Comparison of ENCODE assay signal across 14 mouse cellular contexts in the genomic region with DNA sequence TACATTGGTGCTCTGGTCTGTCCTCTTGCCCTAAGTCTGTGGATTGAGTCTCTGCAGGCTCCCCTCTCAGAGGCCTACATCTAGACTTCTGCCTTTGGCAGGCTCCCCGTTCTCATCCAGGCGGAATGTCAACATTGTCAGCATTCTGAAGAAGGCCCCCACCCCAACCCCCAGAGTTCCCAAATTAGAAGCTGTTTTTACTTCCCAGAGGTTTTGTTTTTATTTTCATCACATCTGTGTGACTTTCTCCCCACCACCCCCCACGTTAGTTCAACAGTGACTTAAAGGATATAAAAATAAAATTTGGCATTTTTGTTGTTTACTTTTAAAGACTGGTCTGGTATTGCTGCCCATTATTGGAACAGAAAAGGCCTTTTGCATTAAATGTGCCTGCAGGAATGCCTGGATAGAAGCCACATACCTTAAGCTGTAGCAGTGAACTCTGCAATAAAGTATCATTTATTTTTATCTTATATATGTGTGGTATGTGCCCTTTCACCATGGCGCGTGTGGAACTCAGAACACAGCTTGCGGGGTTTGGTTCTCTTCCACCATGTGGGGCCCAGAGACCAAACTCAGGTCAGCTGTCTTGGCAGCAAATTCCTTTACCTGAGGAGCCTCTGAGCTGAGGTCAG. TPM values are rescaled to one million over a fixed set of nuclear protein-coding genes. Genes with fewer than 3 reads are reported as not detected.
A peak's percentile ranks its signal among the peaks of the same experiment; 100 is the strongest.
DNase-seq lines count a peak whose midpoint lies in the region; ATAC-seq and TF ChIP-seq lines count a peak whose summit lies in the region.
"Had no signal": no experiment of that assay in that cellular context is flagged by ENCODE, and none has a peak within 500 bp of the region (broad histone marks: within the 10 kb centered on the region; RNA-seq: fewer than 3 reads in every experiment).

No protein-coding gene starts in this region.

- peaks cover 32% of the 10 kb centered on the region for H3K36me3 ChIP-seq in heart, embryonic 12.5 days
- H3K36me3 ChIP-seq in midbrain, embryonic 11.5 days (ENCODE audit: control insufficient read depth, insufficient read depth, low read length): peaks cover 9% of the 10 kb centered on the region
- H3K36me3 ChIP-seq in midbrain, postnatal 0 days (ENCODE audit: insufficient read depth, low read length): peaks cover 30% of the 10 kb centered on the region
- H3K36me3 ChIP-seq in stomach, embryonic 16.5 days (ENCODE audit: control insufficient read depth, insufficient read depth, low read length): peaks cover 7% of the 10 kb centered on the region; the same call in 1 of the 2 replicates

- no peak for DNase-seq in heart, postnatal 25 days (ENCODE audit: low spot score)
- peak; percentile 86 for DNase-seq in midbrain, embryonic 11.5 days (ENCODE audit: low spot score, missing footprints)
- no peak for DNase-seq in midbrain, postnatal 0 days (ENCODE audit: low spot score)
- DNase-seq in kidney, postnatal 4 days: peak; percentile 37 to 47
- DNase-seq in frontal cortex, postnatal 10 days (ENCODE audit: low spot score in 2 of 2): no peak
- DNase-seq in layer of hippocampus, postnatal 25 days (ENCODE audit: extremely low spot score in 1 of 2, low spot score in 1 of 2): no peak
- DNase-seq: adrenal gland, adult 2 months; B cell, adult 2 months had no signal

- 34% methylated on average over 6 of the region's 6 CpGs for WGBS in heart, embryonic 12.5 days
- WGBS in midbrain, embryonic 11.5 days: 87% methylated on average over 6 of the region's 6 CpGs
- 89% methylated on average over 6 of the region's 6 CpGs for WGBS in midbrain, postnatal 0 days
- WGBS in stomach, embryonic 16.5 days: 48% methylated on average over 6 of the region's 6 CpGs

- no peak overlapping the region for H3K4me3 ChIP-seq in heart, embryonic 12.5 days
- no peak overlapping the region for H3K4me3 ChIP-seq in midbrain, embryonic 11.5 days (ENCODE audit: low read depth, low read length)
- no peak overlapping the region for H3K4me3 ChIP-seq in midbrain, postnatal 0 days (ENCODE audit: low read depth, low read length)
- H3K4me3 ChIP-seq in stomach, embryonic 16.5 days (replicated peaks; ENCODE audit: low read length): no peak overlapping the region
- H3K4me3 ChIP-seq: hindbrain, embryonic 10.5 days had no signal

- no peak for TF ChIP-seq CTCF in midbrain, postnatal 0 days (IDR thresholded peaks at IDR 0.05)

- peak overlapping the region; percentile 78 for H3K27ac ChIP-seq in heart, embryonic 12.5 days (ENCODE audit: poor library complexity, severe bottlenecking)
- H3K27ac ChIP-seq in midbrain, embryonic 11.5 days (ENCODE audit: low read depth, low read length): no peak overlapping the region
- H3K27ac ChIP-seq in midbrain, postnatal 0 days (ENCODE audit: low read depth, low read length): no peak overlapping the region
- H3K27ac ChIP-seq in stomach, embryonic 16.5 days (ENCODE audit: low read length): peak overlapping the region; percentile 91
- H3K27ac ChIP-seq: hindbrain, embryonic 10.5 days had no signal

- H3K27me3 ChIP-seq in heart, embryonic 12.5 days (replicated peaks): no peaks in the 10 kb centered on the region
- H3K27me3 ChIP-seq in midbrain, embryonic 11.5 days (ENCODE audit: control insufficient read depth, insufficient read depth, low read length): no peaks in the 10 kb centered on the region
- H3K27me3 ChIP-seq in midbrain, postnatal 0 days (ENCODE audit: insufficient read depth, low read length): no peaks in the 10 kb centered on the region
- H3K27me3 ChIP-seq in stomach, embryonic 16.5 days (ENCODE audit: control insufficient read depth, insufficient read depth, low read length): no peaks in the 10 kb centered on the region

- H3K9ac ChIP-seq in heart, embryonic 12.5 days: peak overlapping the region; percentile 27; the same call in 1 of the 2 replicates
- no peak overlapping the region for H3K9ac ChIP-seq in midbrain, embryonic 11.5 days (ENCODE audit: low read length)
- H3K9ac ChIP-seq in midbrain, postnatal 0 days (replicated peaks; ENCODE audit: low read length, poor library complexity, severe bottlenecking): no peak overlapping the region
- no peak overlapping the region for H3K9ac ChIP-seq in stomach, embryonic 16.5 days (ENCODE audit: low read length)

- no peaks in the 10 kb centered on the region for H3K9me3 ChIP-seq in heart, embryonic 12.5 days (replicated peaks)
- no peaks in the 10 kb centered on the region for H3K9me3 ChIP-seq in midbrain, embryonic 11.5 days (ENCODE audit: control insufficient read depth, low read length)
- H3K9me3 ChIP-seq in midbrain, postnatal 0 days (ENCODE audit: low read length): no peaks in the 10 kb centered on the region
- H3K9me3 ChIP-seq in stomach, embryonic 16.5 days (replicated peaks; ENCODE audit: control insufficient read depth, low read length): no peaks in the 10 kb centered on the region
- H3K9me3 ChIP-seq: hindbrain, embryonic 10.5 days had no signal

- no peak overlapping the region for H3K4me2 ChIP-seq in heart, embryonic 12.5 days
- H3K4me2 ChIP-seq in midbrain, embryonic 11.5 days: no peak overlapping the region
- H3K4me2 ChIP-seq in midbrain, postnatal 0 days (ENCODE audit: low read depth, low read length, poor library complexity, severe bottlenecking): no peak overlapping the region
- H3K4me2 ChIP-seq in stomach, embryonic 16.5 days (ENCODE audit: low read depth, low read length): no peak overlapping the region

- H3K4me1 ChIP-seq in heart, embryonic 12.5 days (replicated peaks): peaks cover 60% of the 10 kb centered on the region
- H3K4me1 ChIP-seq in midbrain, embryonic 11.5 days (ENCODE audit: control insufficient read depth, insufficient read depth, low read length): no peaks in the 10 kb centered on the region
- H3K4me1 ChIP-seq in midbrain, postnatal 0 days (ENCODE audit: insufficient read depth, low read length): no peaks in the 10 kb centered on the region
- H3K4me1 ChIP-seq in stomach, embryonic 16.5 days (ENCODE audit: control insufficient read depth, insufficient read depth, low read length): peaks cover 24% of the 10 kb centered on the region
- H3K4me1 ChIP-seq: hindbrain, embryonic 10.5 days had no signal

- intact Hi-C loops in heart, postnatal 25 days (cut with DNase I): loop anchor here (2.0 kb wide), 1 partner anchor 50 kb away; no protein-coding TSS in a partner anchor

- no peak for ATAC-seq in heart, embryonic 12.5 days (ENCODE audit: insufficient number of reproducible peaks, low FRiP score)
- no peak for ATAC-seq in midbrain, embryonic 11.5 days (ENCODE audit: low FRiP score)
- ATAC-seq in midbrain, postnatal 0 days (ENCODE audit: low FRiP score): no peak
- ATAC-seq in stomach, embryonic 16.5 days (ENCODE audit: insufficient read depth, low FRiP score): peak; percentile 69; the same call in 1 of the 2 replicates

RNA-seq across cellular contexts. Expression of gene Zp1, which starts 11.2 kb away (rescaled TPM):
- not detected in 2 replicates for polyA plus RNA-seq in heart, embryonic 12.5 days (2016; fragmentation: Nextera tagmentation; extraction: Ambion mirVana)
- not detected for total RNA-seq in heart, postnatal 25 days (2021)
- polyA plus RNA-seq in midbrain, embryonic 11.5 days (2014; fragmentation: Nextera tagmentation; extraction: Ambion mirVana): 0.22 TPM in 1 of 2 replicates, not detected in the other
- total RNA-seq in midbrain, postnatal 0 days (2014; rRNA removed): 0.14 and 0.82 TPM in 2 replicates
- 0.98 and 1.4 TPM in 2 replicates for polyA plus RNA-seq in midbrain, postnatal 0 days (2015; fragmentation: Nextera tagmentation; extraction: Ambion mirVana)
- polyA plus RNA-seq in stomach, embryonic 16.5 days (2015; fragmentation: Nextera tagmentation; extraction: Ambion mirVana): not detected in 2 replicates
- total RNA-seq in layer of hippocampus, postnatal 25 days (2021): not detected
- total RNA-seq: adrenal gland, adult 2 months; layer of hippocampus, adult 8-10 months; monocyte, adult 5-6 weeks had no signal
- polyA plus RNA-seq: adrenal gland, adult 2 months; limb, embryonic 11.5 days had no signal

RNA-seq across cellular contexts. Expression of gene Prpf19, which starts 14.2 kb away (rescaled TPM):
- 24.9 and 26.2 TPM in 2 replicates for polyA plus RNA-seq in heart, embryonic 12.5 days (2016; fragmentation: Nextera tagmentation; extraction: Ambion mirVana)
- total RNA-seq in heart, postnatal 25 days (2021): 100 to 1,000 TPM; 213 to 229 TPM
- polyA plus RNA-seq in midbrain, embryonic 11.5 days (2014; fragmentation: Nextera tagmentation; extraction: Ambion mirVana): 52.7 and 58.4 TPM in 2 replicates
- 281 and 298 TPM in 2 replicates for total RNA-seq in midbrain, postnatal 0 days (2014; rRNA removed)
- polyA plus RNA-seq in midbrain, postnatal 0 days (2015; fragmentation: Nextera tagmentation; extraction: Ambion mirVana): 37.8 and 38.1 TPM in 2 replicates
- 36.8 and 40.6 TPM in 2 replicates for polyA plus RNA-seq in stomach, embryonic 16.5 days (2015; fragmentation: Nextera tagmentation; extraction: Ambion mirVana)
- total RNA-seq in layer of hippocampus, postnatal 25 days (2021): 100 to 1,000 TPM; 189 to 212 TPM

RNA-seq across cellular contexts. Expression of gene Tmem109, which starts 27.4 kb away (rescaled TPM):
- 67.4 and 70.9 TPM in 2 replicates for polyA plus RNA-seq in heart, embryonic 12.5 days (2016; fragmentation: Nextera tagmentation; extraction: Ambion mirVana)
- 10 to 100 TPM; 82.8 to 87.8 TPM for total RNA-seq in heart, postnatal 25 days (2021)
- 38.7 and 41.2 TPM in 2 replicates for polyA plus RNA-seq in midbrain, embryonic 11.5 days (2014; fragmentation: Nextera tagmentation; extraction: Ambion mirVana)
- 21.3 and 22.9 TPM in 2 replicates for total RNA-seq in midbrain, postnatal 0 days (2014; rRNA removed)
- polyA plus RNA-seq in midbrain, postnatal 0 days (2015; fragmentation: Nextera tagmentation; extraction: Ambion mirVana): 39.2 and 39.3 TPM in 2 replicates
- polyA plus RNA-seq in stomach, embryonic 16.5 days (2015; fragmentation: Nextera tagmentation; extraction: Ambion mirVana): 147 and 169 TPM in 2 replicates
- total RNA-seq in layer of hippocampus, postnatal 25 days (2021): 10 to 100 TPM; 47.6 to 59.2 TPM

RNA-seq across cellular contexts. Expression of gene Ptgdr2, which starts 27.8 kb away (rescaled TPM):
- polyA plus RNA-seq in heart, embryonic 12.5 days (2016; fragmentation: Nextera tagmentation; extraction: Ambion mirVana): 0.09 TPM in 1 of 2 replicates, not detected in the other
- under 1 TPM in 1 of 2 experiments, not detected in 1; 0.08 TPM for total RNA-seq in heart, postnatal 25 days (2021)
- 0.05 and 0.12 TPM in 2 replicates for polyA plus RNA-seq in midbrain, embryonic 11.5 days (2014; fragmentation: Nextera tagmentation; extraction: Ambion mirVana)
- total RNA-seq in midbrain, postnatal 0 days (2014; rRNA removed): 1.0 and 1.4 TPM in 2 replicates
- 0.09 and 0.16 TPM in 2 replicates for polyA plus RNA-seq in midbrain, postnatal 0 days (2015; fragmentation: Nextera tagmentation; extraction: Ambion mirVana)
- polyA plus RNA-seq in stomach, embryonic 16.5 days (2015; fragmentation: Nextera tagmentation; extraction: Ambion mirVana): not detected in 2 replicates
- under 1 TPM; 0.22 to 0.26 TPM for total RNA-seq in layer of hippocampus, postnatal 25 days (2021)
- polyA plus RNA-seq: hindbrain, embryonic 10.5 days; limb, embryonic 11.5 days had no signal

RNA-seq across cellular contexts. Expression of gene Tmem132a, which starts 39.5 kb away (rescaled TPM):
- 61.5 and 62.2 TPM in 2 replicates for polyA plus RNA-seq in heart, embryonic 12.5 days (2016; fragmentation: Nextera tagmentation; extraction: Ambion mirVana)
- 10 to 100 TPM; 15.6 to 17.9 TPM for total RNA-seq in heart, postnatal 25 days (2021)
- polyA plus RNA-seq in midbrain, embryonic 11.5 days (2014; fragmentation: Nextera tagmentation; extraction: Ambion mirVana): 51.3 and 58.3 TPM in 2 replicates
- total RNA-seq in midbrain, postnatal 0 days (2014; rRNA removed): 403 and 429 TPM in 2 replicates
- 207 and 213 TPM in 2 replicates for polyA plus RNA-seq in midbrain, postnatal 0 days (2015; fragmentation: Nextera tagmentation; extraction: Ambion mirVana)
- polyA plus RNA-seq in stomach, embryonic 16.5 days (2015; fragmentation: Nextera tagmentation; extraction: Ambion mirVana): 66.3 and 70.6 TPM in 2 replicates
- 100 to 1,000 TPM; 198 to 220 TPM for total RNA-seq in layer of hippocampus, postnatal 25 days (2021)
- total RNA-seq: monocyte, adult 5-6 weeks had no signal

Comparison
In these comparisons a context has a peak if more than half of its experiments do, and no peak if none do; other contexts are left out.
1. DNase-seq: peak in midbrain, embryonic 11.5 days (single experiment) and kidney, postnatal 4 days (2 of 2); none in heart, postnatal 25 days (single experiment), midbrain, postnatal 0 days (single experiment), frontal cortex, postnatal 10 days (0 of 2) and layer of hippocampus, postnatal 25 days (0 of 2).
2. H3K27ac ChIP-seq: peak in heart, embryonic 12.5 days (single experiment) and stomach, embryonic 16.5 days (single experiment); none in midbrain, embryonic 11.5 days (single experiment) and midbrain, postnatal 0 days (single experiment).